Mouse (Mus musculus) lung, postnatal 4 days (tissue): ENCODE measurements around the gene Anks1b.
A peak's percentile ranks its signal among the peaks of the same experiment; 100 is the strongest.

Experiments
- DNase-seq, 2 experiments: peaks; one replicate each; pipeline ENCODE4 v3.0.0; 2021

Gene Anks1b

DNA sequence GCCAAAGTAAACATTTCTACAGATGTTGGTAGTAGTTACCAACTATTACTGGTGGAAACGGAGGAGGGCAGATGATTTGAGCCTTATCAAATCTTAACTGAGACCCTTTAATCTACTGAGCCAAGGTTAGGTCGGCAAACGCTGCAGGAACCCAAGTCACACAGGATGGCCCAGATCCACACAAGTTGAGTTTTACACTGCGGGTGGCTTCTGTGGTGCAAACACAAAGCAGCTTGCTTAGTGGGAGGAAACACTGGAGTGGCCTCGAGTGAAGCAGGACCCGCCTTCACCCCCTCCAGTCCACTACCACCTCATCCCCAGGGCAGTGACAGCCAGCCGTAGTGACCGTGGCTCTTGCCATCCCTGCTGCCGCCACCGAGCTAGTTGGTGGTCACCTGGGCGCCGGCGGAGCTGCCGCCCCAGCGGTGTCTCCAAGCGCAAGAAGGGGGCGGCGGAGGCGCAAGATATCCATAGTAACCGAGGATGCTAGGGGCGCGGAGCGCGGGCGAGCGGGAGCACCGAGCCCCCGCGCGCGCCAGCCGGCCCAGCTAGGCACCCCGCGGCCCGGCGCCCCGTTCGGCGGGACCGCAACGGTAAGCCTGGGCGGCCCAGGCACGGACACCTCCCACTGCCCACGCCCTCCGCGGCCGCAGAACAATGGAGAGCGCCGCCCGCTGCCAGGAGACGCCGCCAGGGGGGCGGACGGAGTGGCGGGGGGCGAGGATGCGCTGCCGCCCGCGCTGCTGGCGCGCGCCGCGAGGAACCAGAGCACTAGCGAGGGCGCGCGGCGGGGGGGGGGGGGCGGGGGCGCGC lies 955.5 kb downstream of the Anks1b start:
- DNase-seq, result peak in 1 of 2 experiments; percentile 22

DNA sequence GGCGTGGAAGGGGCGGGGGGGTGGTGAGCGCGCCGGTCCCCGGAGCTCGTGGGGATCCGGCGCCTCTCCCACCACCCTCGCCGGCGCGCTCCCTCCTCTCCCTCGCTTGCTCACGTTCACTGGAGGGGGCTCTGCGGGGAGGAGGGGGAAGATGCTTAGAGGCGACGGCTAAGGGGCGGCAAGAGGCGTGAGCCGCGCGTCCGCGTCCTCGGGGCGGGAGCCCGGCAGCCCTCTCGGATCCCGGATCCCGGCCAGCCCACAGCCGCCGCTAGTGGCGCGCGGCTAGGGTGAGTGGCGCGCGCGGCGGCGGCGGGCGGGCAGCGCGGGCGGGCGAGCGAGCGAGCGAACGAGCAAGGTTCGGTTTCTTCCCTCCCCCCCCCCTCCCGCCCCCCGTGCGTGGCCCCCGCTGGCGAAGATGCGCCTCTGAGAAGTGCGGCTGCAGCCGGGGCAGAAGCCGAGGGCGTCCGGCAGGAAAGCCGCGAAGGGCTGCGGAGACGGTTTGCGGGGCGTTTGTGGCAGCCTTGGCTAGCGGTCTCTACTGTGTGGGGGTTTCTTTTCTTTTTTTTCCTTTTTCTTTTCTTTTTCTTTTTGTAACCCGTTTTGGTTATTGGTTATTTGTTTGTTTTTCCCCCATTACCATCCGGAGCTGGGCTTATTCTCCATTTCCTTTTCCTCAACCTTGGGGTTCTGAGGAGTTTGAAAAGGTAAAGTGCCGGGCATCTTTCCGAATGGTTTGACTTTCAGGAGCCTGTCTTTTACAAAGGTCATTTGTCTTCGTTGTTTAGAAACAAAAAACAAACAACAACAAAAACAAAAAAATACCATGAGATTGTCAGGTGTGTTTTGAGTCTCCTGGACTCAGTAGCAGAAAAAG lies 956.3 kb downstream of the Anks1b start:
- DNase-seq, result no peak

DNA sequence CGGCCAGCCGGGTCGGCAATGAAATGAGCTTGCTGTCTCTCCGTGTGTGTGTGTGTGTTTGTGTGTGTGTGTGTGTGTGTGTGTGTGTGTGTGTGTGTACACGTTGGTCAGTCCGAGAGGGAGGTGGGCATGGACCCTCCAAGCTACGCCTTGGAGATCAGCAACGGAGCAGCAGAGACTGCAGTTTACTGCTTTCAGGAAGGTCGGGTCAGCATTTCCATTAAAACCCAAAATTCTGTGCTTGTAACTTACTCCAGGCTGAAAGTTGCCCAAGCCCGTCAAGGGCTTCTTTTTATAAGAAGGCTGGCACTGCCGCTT lies 956.9 kb downstream of the Anks1b start:
- DNase-seq, result no peak

DNA sequence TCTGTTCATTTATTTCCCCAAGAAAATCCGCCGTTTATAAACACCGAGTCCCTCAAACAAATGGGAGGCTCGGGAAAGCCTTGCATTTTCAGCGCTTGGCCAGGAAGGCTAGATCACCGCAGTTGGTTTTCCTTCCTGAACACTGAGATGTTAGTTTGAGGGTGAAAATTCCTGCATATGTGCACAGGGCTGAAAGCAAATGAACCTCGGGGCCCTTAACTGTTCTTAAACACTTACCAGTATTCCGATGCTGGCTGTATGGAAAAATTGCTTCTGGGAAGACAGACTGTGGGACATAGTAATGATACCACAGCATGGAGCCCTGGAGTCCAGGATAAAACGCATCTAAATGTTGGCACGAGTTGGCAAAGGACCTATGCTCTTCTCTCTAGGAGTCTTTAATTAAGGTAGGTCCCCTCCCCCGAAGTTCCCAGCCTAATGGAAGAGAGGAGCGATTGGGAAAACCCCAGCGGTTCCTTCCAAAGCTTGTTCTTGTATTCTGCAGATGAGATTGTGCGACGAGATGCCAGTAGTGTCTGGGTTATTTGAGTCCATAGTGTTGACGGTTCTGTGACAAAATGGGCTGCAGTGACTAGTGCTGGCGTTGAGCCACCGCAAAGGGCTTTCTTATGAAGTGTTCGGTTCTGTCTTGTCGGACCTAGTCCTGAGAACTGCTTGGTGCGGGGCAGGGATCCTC lies 957.4 kb downstream of the Anks1b start:
- no peak for DNase-seq

DNA sequence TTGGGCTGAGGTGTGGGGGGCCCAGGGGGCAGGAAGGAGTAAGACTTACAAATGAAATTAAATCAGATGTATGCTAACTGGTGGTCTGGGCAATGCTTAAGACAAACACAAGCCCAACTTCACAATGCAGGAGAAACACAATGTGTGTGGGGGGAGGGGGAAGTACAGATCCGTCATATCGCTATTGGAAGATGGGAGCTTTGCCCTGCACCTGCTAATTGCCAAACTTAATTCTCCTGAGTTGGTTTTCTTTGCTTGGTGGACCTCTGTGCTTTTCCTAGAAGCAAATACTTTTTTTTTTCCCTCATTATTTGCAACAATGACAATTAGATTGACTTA lies 957.9 kb downstream of the Anks1b start:
- no peak for DNase-seq

DNA sequence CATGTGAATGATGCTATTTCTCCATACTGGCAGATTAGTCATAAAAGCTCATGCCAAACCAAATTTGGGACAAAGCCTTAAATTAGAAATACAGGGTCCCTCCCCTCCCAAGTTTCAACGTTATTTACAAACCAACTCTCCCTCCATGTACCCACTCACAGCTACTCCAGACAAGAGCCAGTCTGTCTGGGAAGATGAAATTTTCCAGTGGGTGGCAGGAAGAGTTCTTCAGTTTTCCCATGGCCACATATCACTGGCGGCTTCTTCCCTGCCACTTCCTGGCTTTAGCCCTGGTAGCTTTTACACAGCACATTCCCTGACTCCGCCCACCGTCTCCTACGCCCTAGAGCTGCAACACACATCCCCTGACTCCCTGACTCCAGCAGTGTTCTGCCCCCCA lies 961.0 kb downstream of the Anks1b start:
- DNase-seq, result no peak

DNA sequence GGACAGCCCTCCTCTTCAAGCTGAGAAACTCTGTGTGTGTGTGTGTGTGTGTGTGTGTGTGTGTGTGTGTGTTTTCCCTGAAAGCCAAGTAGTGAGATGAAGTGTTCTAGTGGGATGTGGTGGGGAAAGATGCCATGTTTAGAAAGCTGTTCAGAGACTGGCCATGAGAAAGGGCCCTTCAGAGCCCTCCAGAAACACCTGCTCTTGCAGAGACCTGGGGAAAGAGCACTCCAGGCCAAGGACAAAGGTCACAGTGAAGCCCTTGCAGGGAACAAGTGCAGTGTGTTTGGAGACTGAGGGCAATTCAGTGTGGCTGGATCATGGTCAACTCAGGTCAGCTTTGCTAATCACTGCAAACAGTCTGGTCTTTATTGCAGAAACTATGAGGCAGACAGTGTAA lies 961.9 kb downstream of the Anks1b start:
- DNase-seq, result no peak

DNA sequence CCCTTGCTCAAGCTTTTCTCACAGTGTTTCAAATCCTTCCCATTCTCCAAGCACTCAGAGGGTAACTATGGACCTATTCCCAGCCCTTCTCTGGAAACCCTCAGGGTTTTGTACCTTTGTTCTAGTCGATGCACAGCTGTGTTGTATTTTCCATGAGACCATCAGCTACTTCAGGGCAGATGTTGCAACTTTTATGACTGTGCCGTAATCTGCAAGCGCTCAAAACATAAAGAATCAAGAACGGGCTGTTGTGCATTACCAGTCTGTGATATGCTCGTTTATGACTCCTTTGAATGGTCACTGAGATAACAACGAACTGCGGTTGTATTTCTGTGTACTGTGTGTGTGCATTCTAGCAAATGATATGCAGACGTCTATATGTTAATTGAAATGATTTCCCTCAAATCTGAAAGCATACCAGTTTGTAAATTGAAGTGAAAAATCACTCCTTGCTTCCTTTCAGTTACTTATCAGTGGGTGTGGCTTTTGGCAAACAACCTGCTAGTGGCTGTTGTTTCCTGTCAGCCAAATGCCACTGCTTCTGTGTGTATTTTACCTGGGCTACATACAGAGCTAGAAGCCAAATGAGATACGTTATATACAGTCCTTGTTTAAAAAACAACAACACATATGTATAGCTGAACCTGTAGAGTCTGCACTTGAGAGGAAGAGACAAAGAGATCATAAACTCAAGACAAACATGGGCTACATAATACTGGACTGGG lies 966.5 kb downstream of the Anks1b start:
- no peak for DNase-seq

DNA sequence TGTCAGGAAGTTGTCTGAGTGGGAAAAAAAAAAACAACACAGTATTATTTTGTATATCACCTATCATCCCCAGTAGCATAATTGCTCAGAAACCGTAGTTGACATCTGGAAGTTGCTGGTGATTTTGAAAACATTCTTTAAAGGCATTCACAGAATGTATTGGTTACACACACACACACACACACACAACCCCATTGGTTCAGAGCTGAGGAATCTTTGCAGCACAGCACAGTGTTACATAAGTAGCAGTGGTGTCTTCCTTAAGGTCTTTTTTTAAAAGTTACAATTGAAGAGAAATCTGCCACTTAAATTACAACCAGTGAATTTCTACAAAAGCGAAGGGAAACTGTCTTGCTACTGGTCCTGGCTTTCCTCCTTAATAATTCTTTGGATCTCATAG lies 969.1 kb downstream of the Anks1b start:
- no peak for DNase-seq

DNA sequence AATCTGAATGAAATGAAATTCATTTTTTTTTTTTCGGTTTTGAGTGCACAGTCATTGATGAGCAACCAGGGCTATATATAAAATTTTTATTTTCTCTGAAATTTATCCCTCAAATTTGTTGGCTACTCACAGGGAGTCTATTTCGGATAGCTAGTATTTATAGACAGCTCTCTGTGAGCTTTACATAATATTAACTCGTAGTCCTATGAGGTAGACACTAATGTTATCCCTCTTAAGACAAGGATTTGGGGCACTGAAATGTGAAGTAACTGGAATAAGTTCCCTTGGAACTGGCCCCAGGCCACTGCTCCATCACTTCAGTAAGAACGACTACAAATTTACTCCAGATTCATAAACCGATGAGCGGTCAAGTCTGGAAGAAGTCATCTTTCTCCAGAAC lies 977.8 kb downstream of the Anks1b start:
- DNase-seq, result no peak

DNA sequence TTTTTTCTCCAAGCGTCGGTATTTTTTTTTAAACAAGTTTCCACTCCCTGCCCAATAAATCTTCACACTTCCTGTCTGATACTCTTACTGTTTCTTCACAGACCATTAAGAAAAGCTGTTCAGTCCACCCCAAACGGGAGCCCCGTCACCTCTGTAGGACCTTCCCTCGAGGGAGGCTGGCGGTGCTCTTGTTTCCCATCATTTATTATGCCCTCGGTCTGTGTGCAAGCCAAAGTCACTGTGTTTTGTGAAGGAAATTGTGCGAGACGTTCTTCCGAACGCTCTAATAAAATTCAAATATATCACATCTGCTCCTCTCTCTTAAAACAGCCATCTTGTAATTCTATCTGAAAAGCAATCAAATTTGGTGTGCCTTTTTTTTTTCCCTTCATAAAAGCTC lies 978.7 kb downstream of the Anks1b start:
- no peak for DNase-seq

DNA sequence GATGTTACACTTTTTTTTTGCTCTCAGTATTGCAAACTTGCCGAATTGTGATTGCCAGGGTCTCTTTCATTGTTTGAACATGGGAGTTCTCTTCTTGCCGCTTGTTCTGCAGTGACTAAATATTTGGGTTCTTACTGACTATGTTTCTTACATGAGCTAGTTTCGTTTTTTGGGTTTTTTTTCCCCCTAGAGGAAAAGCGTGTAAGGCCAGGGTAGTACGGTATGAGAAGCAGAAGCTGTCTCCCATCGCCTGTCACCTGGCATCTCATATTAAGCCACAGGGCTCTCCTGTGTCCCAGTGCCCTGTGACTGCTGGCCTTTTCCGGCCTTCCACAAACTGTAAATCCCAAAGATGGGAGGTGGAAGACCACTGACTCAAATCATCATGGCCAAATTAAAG lies 979.1 kb downstream of the Anks1b start:
- DNase-seq, result no peak

DNA sequence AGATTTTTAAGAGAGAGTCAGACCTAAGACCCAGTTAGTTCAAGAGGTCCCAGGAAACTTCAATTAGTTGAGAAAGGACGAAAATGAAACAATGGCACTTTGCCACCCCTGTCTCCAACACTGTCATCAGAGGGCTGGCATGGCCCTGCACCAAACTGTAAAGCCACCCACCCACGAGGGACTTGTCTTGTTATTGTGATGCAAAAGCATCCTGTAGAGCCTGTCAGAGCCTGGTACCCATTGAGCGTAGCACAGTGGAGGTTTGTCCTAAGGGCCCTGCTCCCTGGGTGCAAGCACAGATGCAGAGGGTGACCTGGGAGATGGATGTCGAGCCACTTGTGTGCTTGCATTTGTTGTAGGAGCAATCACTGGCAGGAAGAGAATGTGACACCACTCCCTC lies 983.4 kb downstream of the Anks1b start:
- DNase-seq, result no peak

DNA sequence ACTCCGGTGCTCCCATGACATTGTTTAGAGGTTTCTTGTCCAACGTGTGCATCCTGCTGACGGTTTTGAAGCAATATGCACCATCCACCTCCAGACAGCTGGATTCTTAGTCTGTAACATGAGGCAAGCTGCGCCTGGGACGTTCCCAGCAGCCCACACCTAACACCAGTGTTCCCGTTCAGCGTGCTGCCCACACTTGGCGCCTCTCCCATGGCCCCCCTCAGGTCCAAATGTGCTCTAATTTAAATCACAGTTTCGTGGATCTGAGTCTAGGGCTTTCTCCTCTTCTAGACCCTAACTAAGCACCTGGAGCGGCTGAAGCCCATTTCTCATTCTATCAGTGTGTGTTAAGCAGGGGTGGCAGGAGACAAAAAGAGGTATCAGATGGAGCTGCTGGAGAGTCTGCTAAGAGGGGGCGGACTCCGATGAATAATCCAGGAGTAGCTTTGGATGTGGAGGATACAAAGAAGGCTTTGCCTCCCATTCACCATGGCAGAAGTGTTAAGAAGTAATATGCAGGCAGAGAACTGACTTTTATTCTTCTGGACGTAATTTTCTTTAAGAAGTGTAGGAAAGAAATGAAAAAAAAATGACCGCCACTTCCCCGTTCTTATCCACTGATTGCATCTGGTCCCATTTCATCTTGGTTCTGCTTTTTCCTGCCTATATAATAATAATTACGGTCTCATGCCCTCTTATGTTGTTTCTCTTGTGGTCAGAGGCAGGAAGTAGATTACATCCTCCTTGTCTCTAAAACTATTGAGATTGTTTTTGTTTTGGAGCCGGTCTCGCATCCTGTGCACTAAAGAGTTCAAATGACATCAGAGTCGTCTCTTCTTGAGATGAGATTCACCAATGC lies 986.6 kb downstream of the Anks1b start:
- DNase-seq, result no peak

DNA sequence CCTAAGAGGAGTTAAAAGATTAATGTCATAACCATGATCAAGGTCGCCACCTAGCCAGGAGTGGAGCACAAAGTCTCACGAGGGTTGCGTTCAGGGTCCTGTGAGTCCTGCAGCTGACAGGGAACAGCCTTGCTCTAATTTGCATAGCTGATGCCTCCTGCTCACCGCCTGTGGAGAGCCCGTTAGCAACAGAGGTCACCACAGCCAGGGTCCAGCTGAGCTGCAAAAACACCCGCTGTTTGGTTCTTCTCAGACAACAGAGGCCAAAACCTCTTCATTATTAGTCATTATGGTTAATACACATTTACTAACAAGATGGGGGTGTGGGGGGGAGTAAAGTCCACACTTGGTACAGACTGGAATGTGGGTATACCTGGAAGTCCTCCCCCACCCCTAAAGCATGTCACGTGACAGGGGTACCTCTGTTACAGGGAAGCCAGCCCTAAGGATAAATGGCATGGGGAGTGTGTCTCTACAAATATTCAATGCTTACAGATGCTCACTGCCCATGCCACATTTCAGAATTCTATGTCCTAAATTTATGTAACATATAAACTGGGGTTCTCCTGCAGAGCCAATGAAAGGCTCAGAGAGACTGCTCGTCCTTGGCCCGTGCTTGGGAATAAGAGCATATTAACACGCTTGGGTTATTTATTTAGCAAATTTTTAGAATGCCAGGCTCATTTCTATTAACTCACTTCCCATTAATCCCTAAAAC lies 990.7 kb downstream of the Anks1b start:
- no peak for DNase-seq

DNA sequence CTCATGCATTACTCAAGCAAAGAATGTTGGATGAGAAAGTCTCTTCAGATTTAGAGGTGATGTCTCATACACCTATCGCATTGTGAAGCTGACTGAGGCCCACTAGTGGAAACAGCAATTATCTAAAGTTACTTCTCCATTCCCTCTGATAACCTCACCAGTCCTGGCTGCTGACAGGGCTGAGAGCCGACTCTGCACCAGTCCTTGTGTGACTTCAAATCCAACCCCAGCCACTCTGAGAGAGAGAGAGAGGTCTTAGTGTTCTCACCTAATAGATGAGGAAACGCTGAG lies 991.2 kb downstream of the Anks1b start:
- no peak for DNase-seq

DNA sequence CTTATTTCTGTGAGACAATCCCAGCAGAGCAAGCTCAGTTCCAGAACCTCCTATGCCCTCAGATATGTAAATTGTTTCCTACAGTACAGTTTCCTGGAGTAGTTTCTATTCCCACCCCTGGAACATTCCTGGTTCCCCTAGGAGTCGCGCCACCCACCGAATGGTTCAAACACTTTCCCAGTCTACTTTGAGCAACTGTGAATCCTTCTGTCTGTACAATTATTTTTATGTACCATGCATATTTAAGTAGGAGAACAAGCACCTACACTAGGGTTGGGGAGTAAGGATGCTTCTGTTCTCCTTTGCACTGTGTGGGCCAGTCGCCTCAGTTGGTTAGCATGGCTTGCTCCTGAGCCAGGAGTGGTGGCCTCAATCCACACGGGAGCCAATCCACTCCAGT lies 999.9 kb downstream of the Anks1b start:
- no peak for DNase-seq

DNA sequence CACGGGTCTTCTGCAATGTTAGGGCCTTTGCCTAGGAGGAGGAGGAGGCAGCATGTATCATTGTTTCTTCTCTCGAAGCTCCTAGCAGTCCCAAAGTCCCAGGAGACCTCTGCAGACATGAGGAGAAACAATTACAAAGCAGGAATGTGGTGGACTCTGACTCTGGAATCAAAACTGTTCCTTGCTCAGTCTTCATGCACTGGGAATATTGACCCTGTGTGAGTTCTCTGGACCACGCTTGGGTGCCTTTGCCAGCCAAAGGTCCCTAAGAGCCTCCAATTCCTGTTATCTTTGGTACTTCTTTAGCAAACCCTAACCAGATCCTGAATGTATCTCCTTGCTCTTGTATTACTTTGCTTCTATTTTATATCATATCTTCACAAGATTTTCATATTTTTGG lies 1000.9 kb downstream of the Anks1b start:
- DNase-seq, result no peak

DNA sequence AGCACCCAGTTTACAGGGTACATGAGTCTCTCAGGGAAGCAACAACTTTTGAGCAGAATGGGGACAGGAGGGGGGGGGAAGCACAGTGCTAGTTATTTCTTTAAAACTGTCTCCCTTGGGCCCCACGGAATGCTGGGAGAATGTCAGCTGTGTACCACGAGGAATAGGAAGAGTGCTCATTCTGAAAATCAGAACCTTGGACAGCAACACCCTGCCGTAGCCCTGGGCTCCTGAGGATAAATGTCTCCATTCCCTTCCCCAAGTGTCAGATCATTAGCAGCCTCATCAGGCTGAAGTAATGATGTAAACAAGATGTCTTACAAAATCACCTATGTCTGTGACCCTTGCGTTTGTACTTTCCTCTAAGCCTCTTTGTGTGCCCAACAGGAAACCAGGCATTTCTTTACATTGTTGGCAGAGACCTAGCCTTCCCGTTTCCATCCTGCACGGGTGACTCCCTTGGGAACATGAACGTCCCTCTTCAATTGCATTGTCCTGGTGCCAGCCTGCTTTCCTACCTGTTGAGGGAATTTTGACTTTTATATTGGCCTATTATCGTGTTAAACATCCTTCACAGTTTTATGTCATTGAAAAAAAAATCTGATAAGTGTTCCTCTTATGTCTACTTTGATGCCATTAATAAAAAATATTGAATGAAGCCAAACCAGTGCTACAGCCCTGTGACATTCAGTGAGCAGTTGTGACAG lies 1007.7 kb downstream of the Anks1b start:
- peak in 1 of 2 experiments; percentile 4 for DNase-seq

DNA sequence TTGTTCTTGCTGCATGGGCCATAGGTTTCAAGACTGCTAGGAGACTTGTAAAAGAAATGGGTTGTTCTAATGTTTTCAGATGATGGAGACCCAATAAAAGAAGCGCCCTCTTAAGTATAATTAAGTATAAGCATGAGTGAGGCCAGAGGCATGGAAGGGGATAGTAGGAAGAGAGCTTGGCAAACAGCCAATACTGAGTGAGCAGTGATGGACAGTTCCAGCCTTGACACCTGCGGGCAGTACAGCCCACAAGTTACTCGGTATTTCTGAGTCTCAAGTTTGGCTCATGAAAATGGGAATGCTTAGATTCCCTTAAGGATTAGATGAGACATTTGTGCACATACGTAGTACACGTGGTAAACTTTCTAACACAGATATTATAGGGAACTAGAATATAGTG lies 1016.3 kb downstream of the Anks1b start:
- DNase-seq, result no peak

DNA sequence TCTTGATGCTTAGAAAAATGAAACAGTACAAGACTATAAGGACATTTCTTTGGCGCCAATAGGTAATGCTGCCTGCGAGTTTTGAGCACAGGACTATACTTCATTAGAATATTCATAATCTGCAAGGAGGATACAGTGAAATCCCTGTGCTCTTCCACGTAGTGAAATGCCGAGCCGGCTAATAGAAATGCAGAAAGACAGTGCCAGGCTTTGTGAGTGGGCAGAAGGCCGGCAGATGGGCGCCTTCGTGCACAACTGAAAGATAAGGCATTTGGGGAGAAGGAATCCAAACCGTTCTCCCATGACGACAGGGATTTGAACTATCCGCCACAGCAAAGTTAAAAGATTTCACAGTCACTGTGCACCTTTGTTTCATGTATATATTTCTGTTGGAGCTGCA lies 1019.4 kb downstream of the Anks1b start:
- DNase-seq, result no peak
